ENCODE assay signal across 12 mouse cellular contexts in the genomic region with DNA sequence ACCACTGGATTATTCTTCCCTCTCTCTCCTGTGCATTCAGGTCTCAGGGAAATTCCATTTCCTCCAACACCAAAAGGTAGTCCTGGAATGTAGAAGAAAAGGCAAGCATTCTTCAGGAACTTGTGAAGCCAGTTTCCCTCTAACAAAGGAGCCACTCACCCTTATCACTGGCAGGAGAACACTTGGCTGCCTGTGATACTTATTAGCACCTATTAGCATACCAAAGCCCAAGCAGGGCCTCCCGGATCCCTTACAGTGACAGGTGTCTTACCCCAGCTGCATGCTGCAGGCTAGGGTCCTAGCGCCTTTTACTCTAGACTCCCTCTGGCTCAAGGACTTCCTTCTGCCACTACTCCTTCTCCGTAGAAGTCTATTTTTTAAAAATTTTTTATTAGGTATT. TPM values are rescaled to one million over a fixed set of nuclear protein-coding genes. Genes with fewer than 3 reads are reported as not detected.
A peak's percentile ranks its signal among the peaks of the same experiment; 100 is the strongest.
DNase-seq lines count a peak whose midpoint lies in the region; ATAC-seq and TF ChIP-seq lines count a peak whose summit lies in the region.
"Had no signal": no experiment of that assay in that cellular context is flagged by ENCODE, and none has a peak within 500 bp of the region (broad histone marks: within the 10 kb centered on the region; RNA-seq: fewer than 3 reads in every experiment).

No protein-coding gene starts in this region.

- H3K36me3 ChIP-seq in intestine, embryonic 14.5 days (ENCODE audit: control insufficient read depth, insufficient read depth, low read length): peaks cover 8% of the 10 kb centered on the region; the same call in 1 of the 2 replicates
- peaks cover 62% of the 10 kb centered on the region for H3K36me3 ChIP-seq in intestine, postnatal 0 days (ENCODE audit: control insufficient read depth, insufficient read depth)
- H3K36me3 ChIP-seq in ES-E14 (ENCODE audit: control insufficient read depth, insufficient read depth, low read length, poor library complexity, severe bottlenecking): no peaks in the 10 kb centered on the region
- H3K36me3 ChIP-seq in embryonic facial prominence, embryonic 13.5 days: no peaks in the 10 kb centered on the region
- peaks cover 20% of the 10 kb centered on the region for H3K36me3 ChIP-seq in thymus, adult 2 months (ENCODE audit: control insufficient read depth, insufficient read depth, low read length)
- peaks cover 6% of the 10 kb centered on the region for H3K36me3 ChIP-seq in midbrain, postnatal 0 days (ENCODE audit: insufficient read depth, low read length)

- 34% methylated on average over 3 of the region's 3 CpGs for WGBS in intestine, embryonic 14.5 days
- 37% methylated on average over 3 of the region's 3 CpGs for WGBS in intestine, postnatal 0 days
- 31% methylated on average over 3 of the region's 3 CpGs for WGBS in embryonic facial prominence, embryonic 13.5 days
- WGBS in thymus, adult 2 months: 100% methylated on average over 3 of the region's 3 CpGs
- WGBS in midbrain, postnatal 0 days: 37% methylated on average over 3 of the region's 3 CpGs

- 0 out of 2 replicates have a peak, but pooled peaks have one; percentile 47 for ATAC-seq in intestine, embryonic 14.5 days (replicated peaks; ENCODE audit: low FRiP score, low TSS enrichment, low read depth)
- no peak for ATAC-seq in intestine, postnatal 0 days
- peak; percentile 43; the same call in 1 of the 2 replicates for ATAC-seq in embryonic facial prominence, embryonic 13.5 days (ENCODE audit: insufficient number of reproducible peaks, insufficient read depth, low FRiP score, low TSS enrichment, low read depth)
- no peak for ATAC-seq in midbrain, postnatal 0 days (ENCODE audit: low FRiP score)

- H3K9ac ChIP-seq in intestine, embryonic 14.5 days (ENCODE audit: low read length): no peak overlapping the region
- H3K9ac ChIP-seq in intestine, postnatal 0 days (ENCODE audit: low read depth, low read length): no peak overlapping the region
- H3K9ac ChIP-seq in ES-E14 (ENCODE audit: insufficient read depth, low read depth, low read length, poor library complexity, severe bottlenecking): no peak overlapping the region
- H3K9ac ChIP-seq in embryonic facial prominence, embryonic 13.5 days: no peak overlapping the region
- H3K9ac ChIP-seq in midbrain, postnatal 0 days (replicated peaks; ENCODE audit: low read length, poor library complexity, severe bottlenecking): no peak overlapping the region

- no peak for TF ChIP-seq CTCF in intestine, postnatal 0 days (IDR thresholded peaks at IDR 0.05; ENCODE audit: low read depth)
- no peak for TF ChIP-seq CTCF in thymus, adult 2 months (IDR thresholded peaks at IDR 0.05; ENCODE audit: borderline replicate concordance, control insufficient read depth, extremely low read depth, insufficient read depth, low read length, poor library complexity)
- no peak for TF ChIP-seq CTCF in midbrain, postnatal 0 days (IDR thresholded peaks at IDR 0.05)

- no peak for TF ChIP-seq POLR2A in thymus, adult 2 months (IDR thresholded peaks at IDR 0.05; ENCODE audit: control insufficient read depth, extremely low read depth, insufficient read depth, low read length, poor library complexity)

- H3K9me3 ChIP-seq in intestine, embryonic 14.5 days (ENCODE audit: control insufficient read depth, low read length): no peaks in the 10 kb centered on the region
- H3K9me3 ChIP-seq in intestine, postnatal 0 days (ENCODE audit: control insufficient read depth): no peaks in the 10 kb centered on the region
- no peaks in the 10 kb centered on the region for H3K9me3 ChIP-seq in ES-E14 (ENCODE audit: control insufficient read depth, insufficient read depth, low read depth, low read length)
- no peaks in the 10 kb centered on the region for H3K9me3 ChIP-seq in embryonic facial prominence, embryonic 13.5 days
- no peaks in the 10 kb centered on the region for H3K9me3 ChIP-seq in midbrain, postnatal 0 days (ENCODE audit: low read length)

- H3K4me2 ChIP-seq in intestine, embryonic 14.5 days (ENCODE audit: low read length): no peak overlapping the region
- H3K4me2 ChIP-seq in intestine, postnatal 0 days (replicated peaks; ENCODE audit: low read depth): no peak overlapping the region
- no peak overlapping the region for H3K4me2 ChIP-seq in embryonic facial prominence, embryonic 13.5 days
- H3K4me2 ChIP-seq in midbrain, postnatal 0 days (ENCODE audit: low read depth, low read length, poor library complexity, severe bottlenecking): no peak overlapping the region

- H3K4me1 ChIP-seq in intestine, embryonic 14.5 days (replicated peaks; ENCODE audit: control insufficient read depth, insufficient read depth, low read length): no peaks in the 10 kb centered on the region
- peaks cover 7% of the 10 kb centered on the region; the same call in 1 of the 2 replicates for H3K4me1 ChIP-seq in intestine, postnatal 0 days (replicated peaks; ENCODE audit: control insufficient read depth, insufficient read depth, low read length)
- H3K4me1 ChIP-seq in ES-E14 (ENCODE audit: control insufficient read depth in 2 of 2, insufficient read depth in 2 of 2, low read length in 2 of 2, poor library complexity in 1 of 2): peaks cover 0 to 24% of the 10 kb centered on the region in 2 experiments; a peak in 2 of 4 replicates
- peaks cover 6% of the 10 kb centered on the region; the same call in 1 of the 2 replicates for H3K4me1 ChIP-seq in embryonic facial prominence, embryonic 13.5 days
- H3K4me1 ChIP-seq in thymus, adult 2 months (replicated peaks; ENCODE audit: control insufficient read depth, insufficient read depth, low read length): peaks cover 6% of the 10 kb centered on the region
- no peaks in the 10 kb centered on the region for H3K4me1 ChIP-seq in midbrain, postnatal 0 days (ENCODE audit: insufficient read depth, low read length)

- no peaks in the 10 kb centered on the region for H3K27me3 ChIP-seq in intestine, embryonic 14.5 days (replicated peaks; ENCODE audit: control insufficient read depth, insufficient read depth, low read length)
- no peaks in the 10 kb centered on the region for H3K27me3 ChIP-seq in intestine, postnatal 0 days (replicated peaks; ENCODE audit: control insufficient read depth, insufficient read depth, low read length)
- H3K27me3 ChIP-seq in embryonic facial prominence, embryonic 13.5 days: no peaks in the 10 kb centered on the region
- no peaks in the 10 kb centered on the region for H3K27me3 ChIP-seq in thymus, adult 2 months (ENCODE audit: control insufficient read depth, insufficient read depth, low read length)
- H3K27me3 ChIP-seq in midbrain, postnatal 0 days (ENCODE audit: insufficient read depth, low read length): no peaks in the 10 kb centered on the region

- H3K27ac ChIP-seq in intestine, embryonic 14.5 days (ENCODE audit: low read depth): peak overlapping the region; percentile 33; the same call in 1 of the 2 replicates
- no peak overlapping the region for H3K27ac ChIP-seq in intestine, postnatal 0 days (ENCODE audit: low read depth, low read length)
- H3K27ac ChIP-seq in ES-E14 (ENCODE audit: insufficient read depth, low read depth, low read length, poor library complexity, severe bottlenecking): peak overlapping the region; percentile 89
- H3K27ac ChIP-seq in embryonic facial prominence, embryonic 13.5 days: no peak overlapping the region
- H3K27ac ChIP-seq in thymus, adult 2 months (ENCODE audit: control insufficient read depth, insufficient read depth, low read length): no peak overlapping the region
- H3K27ac ChIP-seq in midbrain, postnatal 0 days (ENCODE audit: low read depth, low read length): no peak overlapping the region

- in situ Hi-C loops in ES-E14 (cut with MboI; ENCODE audit: low sequenced_read_pairs in 2 of 2, unreplicated experiment in 2 of 2): no loop called here

- no peak overlapping the region for H3K4me3 ChIP-seq in intestine, embryonic 14.5 days (ENCODE audit: low read depth, low read length)
- no peak overlapping the region for H3K4me3 ChIP-seq in intestine, postnatal 0 days (ENCODE audit: low read depth, low read length)
- no peak overlapping the region for H3K4me3 ChIP-seq in ES-E14 (ENCODE audit: insufficient read depth in 1 of 2, low read depth in 1 of 2, low read length in 2 of 2, poor library complexity in 1 of 2, severe bottlenecking in 1 of 2)
- no peak overlapping the region for H3K4me3 ChIP-seq in embryonic facial prominence, embryonic 13.5 days
- H3K4me3 ChIP-seq in thymus, adult 2 months (ENCODE audit: control insufficient read depth, insufficient read depth, low read length): no peak overlapping the region
- no peak overlapping the region for H3K4me3 ChIP-seq in midbrain, postnatal 0 days (ENCODE audit: low read depth, low read length)

- DNase-seq in intestine, embryonic 14.5 days (ENCODE audit: low spot score): no peak
- peak; percentile 61 for DNase-seq in ES-E14 (ENCODE audit: low read depth, low spot score)
- DNase-seq in lung, postnatal 25 days (ENCODE audit: low spot score): peak; percentile 62
- no peak for DNase-seq in thymus, adult 2 months
- no peak for DNase-seq in adrenal gland, postnatal 25 days
- DNase-seq in midbrain, postnatal 0 days (ENCODE audit: low spot score): no peak
- DNase-seq: cerebellum, adult 9-11 months; heart, postnatal 10 days; kidney, adult 11 months; thymus, adult 18-20 months had no signal

RNA-seq across cellular contexts. Expression of gene Acsl5, which starts 19.7 kb away (rescaled TPM):
- polyA plus RNA-seq in intestine, embryonic 14.5 days (2014; fragmentation: Nextera tagmentation; extraction: Ambion mirVana): 86.5 and 93.2 TPM in 2 replicates
- polyA plus RNA-seq in intestine, postnatal 0 days (2015; fragmentation: Nextera tagmentation; extraction: Ambion mirVana): 1,862 and 1,917 TPM in 2 replicates
- 17.1 and 30.0 TPM in 2 replicates for total RNA-seq in ES-E14 (2012; rRNA removed)
- polyA plus RNA-seq in embryonic facial prominence, embryonic 13.5 days (2015; fragmentation: Nextera tagmentation; extraction: Ambion mirVana): 34.2 and 34.8 TPM in 2 replicates
- polyA plus RNA-seq in thymus, adult 2 months (2012; rRNA removed): 20.9 and 21.1 TPM in 2 replicates
- 94.6 and 149 TPM in 2 replicates for total RNA-seq in adrenal gland, postnatal 25 days (2021)
- 15.1 and 18.0 TPM in 2 replicates for total RNA-seq in midbrain, postnatal 0 days (2014; rRNA removed)
- 12.7 and 13.9 TPM in 2 replicates for polyA plus RNA-seq in midbrain, postnatal 0 days (2015; fragmentation: Nextera tagmentation; extraction: Ambion mirVana)

RNA-seq across cellular contexts. Expression of gene Gucy2g, which starts 30.4 kb away (rescaled TPM):
- not detected in 2 replicates for polyA plus RNA-seq in intestine, embryonic 14.5 days (2014; fragmentation: Nextera tagmentation; extraction: Ambion mirVana)
- 0.12 and 0.17 TPM in 2 replicates for polyA plus RNA-seq in intestine, postnatal 0 days (2015; fragmentation: Nextera tagmentation; extraction: Ambion mirVana)
- 0.09 and 0.21 TPM in 2 replicates for total RNA-seq in ES-E14 (2012; rRNA removed)
- 0.06 TPM in 1 of 2 replicates, not detected in the other for polyA plus RNA-seq in embryonic facial prominence, embryonic 13.5 days (2015; fragmentation: Nextera tagmentation; extraction: Ambion mirVana)
- polyA plus RNA-seq in thymus, adult 2 months (2012; rRNA removed): 0.13 and 0.15 TPM in 2 replicates
- total RNA-seq in adrenal gland, postnatal 25 days (2021): not detected in 2 replicates
- total RNA-seq in midbrain, postnatal 0 days (2014; rRNA removed): not detected in 2 replicates
- not detected in 2 replicates for polyA plus RNA-seq in midbrain, postnatal 0 days (2015; fragmentation: Nextera tagmentation; extraction: Ambion mirVana)

RNA-seq across cellular contexts. Expression of gene Zdhhc6, which starts 44.4 kb away (rescaled TPM):
- 102 and 108 TPM in 2 replicates for polyA plus RNA-seq in intestine, embryonic 14.5 days (2014; fragmentation: Nextera tagmentation; extraction: Ambion mirVana)
- polyA plus RNA-seq in intestine, postnatal 0 days (2015; fragmentation: Nextera tagmentation; extraction: Ambion mirVana): 39.8 and 44.7 TPM in 2 replicates
- 56.8 and 64.3 TPM in 2 replicates for total RNA-seq in ES-E14 (2012; rRNA removed)
- polyA plus RNA-seq in embryonic facial prominence, embryonic 13.5 days (2015; fragmentation: Nextera tagmentation; extraction: Ambion mirVana): 88.6 and 104 TPM in 2 replicates
- 11.4 and 14.2 TPM in 2 replicates for polyA plus RNA-seq in thymus, adult 2 months (2012; rRNA removed)
- 50.3 and 50.9 TPM in 2 replicates for total RNA-seq in adrenal gland, postnatal 25 days (2021)
- total RNA-seq in midbrain, postnatal 0 days (2014; rRNA removed): 41.4 and 42.6 TPM in 2 replicates
- polyA plus RNA-seq in midbrain, postnatal 0 days (2015; fragmentation: Nextera tagmentation; extraction: Ambion mirVana): 48.1 and 49.7 TPM in 2 replicates

RNA-seq across cellular contexts. Expression of gene Vti1a, which starts 44.6 kb away (rescaled TPM):
- 23.5 and 24.6 TPM in 2 replicates for polyA plus RNA-seq in intestine, embryonic 14.5 days (2014; fragmentation: Nextera tagmentation; extraction: Ambion mirVana)
- 21.3 and 23.2 TPM in 2 replicates for polyA plus RNA-seq in intestine, postnatal 0 days (2015; fragmentation: Nextera tagmentation; extraction: Ambion mirVana)
- 13.3 and 14.9 TPM in 2 replicates for total RNA-seq in ES-E14 (2012; rRNA removed)
- 30.4 and 31.6 TPM in 2 replicates for polyA plus RNA-seq in embryonic facial prominence, embryonic 13.5 days (2015; fragmentation: Nextera tagmentation; extraction: Ambion mirVana)
- polyA plus RNA-seq in thymus, adult 2 months (2012; rRNA removed): 13.9 and 15.4 TPM in 2 replicates
- total RNA-seq in adrenal gland, postnatal 25 days (2021): 36.8 and 38.4 TPM in 2 replicates
- total RNA-seq in midbrain, postnatal 0 days (2014; rRNA removed): 43.2 and 52.1 TPM in 2 replicates
- polyA plus RNA-seq in midbrain, postnatal 0 days (2015; fragmentation: Nextera tagmentation; extraction: Ambion mirVana): 33.8 and 34.2 TPM in 2 replicates

Comparison
In these comparisons a context has a peak if more than half of its experiments do, and no peak if none do; other contexts are left out.
1. ATAC-seq: peak in intestine, embryonic 14.5 days (single experiment) and embryonic facial prominence, embryonic 13.5 days (single experiment); none in intestine, postnatal 0 days (single experiment) and midbrain, postnatal 0 days (single experiment).
2. H3K27ac ChIP-seq: peak in intestine, embryonic 14.5 days (single experiment) and ES-E14 (single experiment); none in intestine, postnatal 0 days (single experiment), embryonic facial prominence, embryonic 13.5 days (single experiment), thymus, adult 2 months (single experiment) and midbrain, postnatal 0 days (single experiment).
3. RNA of gene Acsl5, which starts 19.7 kb away (polyA plus RNA-seq): 1,862 to 1,917 TPM in intestine, postnatal 0 days; 86.5 to 93.2 TPM in intestine, embryonic 14.5 days, 34.2 to 34.8 TPM in embryonic facial prominence, embryonic 13.5 days, 20.9 to 21.1 TPM in thymus, adult 2 months and 12.7 to 13.9 TPM in midbrain, postnatal 0 days; every median in the first group is over 10 times any median in the second.
4. DNase-seq: peak in ES-E14 (single experiment) and lung, postnatal 25 days (single experiment); none in intestine, embryonic 14.5 days (single experiment), thymus, adult 2 months (single experiment), adrenal gland, postnatal 25 days (single experiment) and midbrain, postnatal 0 days (single experiment).